Mouse (Mus musculus) pancreas, adult 10 weeks (tissue): ENCODE measurements around the gene Cryba4. TPM values are rescaled to one million over a fixed set of nuclear protein-coding genes. Genes with fewer than 3 reads are reported as not detected.

Experiments
- polyA plus RNA-seq: library from polyadenylated mRNA; stranded (reverse); fragments of 350-450 nt; fragmentation: Illumina TruSeq; extraction: RNeasy Lipid Tissue Mini Kit (QIAGEN cat#74804); gene quantifications from one replicate; pipeline ENCODE4 v1.2.3, GENCODE M21; 2015; ENCODE audit warnings: low read depth, low replicate concordance; ENCODE audit not compliant: insufficient read depth

Gene Cryba4
- polyA plus RNA-seq, result not detected

GRCm38 (mm10) chr5:112252400-112252799 is at the start of gene Cryba4:
Gene Cryba4 (minus strand): TSS chr5:112252518.

GRCm38 (mm10) chr5:112276267-112276873 is 24.1 kb upstream of the Cryba4 start, which contains the start of gene Tpst2:
Gene Tpst2 (plus strand): TSS chr5:112276691.

GRCm38 (mm10) chr5:112255426-112255825 is 3.1 kb upstream of the Cryba4 start, which contains the start of gene Crybb1:
Gene Crybb1 (plus strand): TSS chr5:112255815.

Other genes starting within 250 kb of the Cryba4 start
- not detected for gene Crybb1, start 3.3 kb upstream of the Cryba4 start, polyA plus RNA-seq
- gene Tpst2, start 24.2 kb upstream of the Cryba4 start, polyA plus RNA-seq, result 28.0 TPM
- 5.8 TPM for gene Tfip11, start 73.8 kb upstream of the Cryba4 start, polyA plus RNA-seq
- gene Srrd, start 90.5 kb upstream of the Cryba4 start, polyA plus RNA-seq, result 3.8 TPM
- gene Hps4, start 90.6 kb upstream of the Cryba4 start, polyA plus RNA-seq, result 16.8 TPM
- not detected for gene Gm6583, start 103.5 kb upstream of the Cryba4 start, polyA plus RNA-seq
- 0.85 TPM for gene Asphd2, start 142.3 kb upstream of the Cryba4 start, polyA plus RNA-seq
- gene Gm6588, start 196.9 kb upstream of the Cryba4 start, polyA plus RNA-seq, result not detected